Mouse (Mus musculus): ENCODE data around the gene Mettl9.

Mettl9 gene

GRCm38 (mm10) chr7:121098614-121099389 lies 64.6 kb downstream of the Mettl9 start:
- DNase-seq (ENCODE audit: low spot score): no peak

GRCm38 (mm10) chr7:121107851-121108250 lies 73.6 kb downstream of the Mettl9 start:
- peak; percentile 3 for DNase-seq (ENCODE audit: low spot score)

DNA sequence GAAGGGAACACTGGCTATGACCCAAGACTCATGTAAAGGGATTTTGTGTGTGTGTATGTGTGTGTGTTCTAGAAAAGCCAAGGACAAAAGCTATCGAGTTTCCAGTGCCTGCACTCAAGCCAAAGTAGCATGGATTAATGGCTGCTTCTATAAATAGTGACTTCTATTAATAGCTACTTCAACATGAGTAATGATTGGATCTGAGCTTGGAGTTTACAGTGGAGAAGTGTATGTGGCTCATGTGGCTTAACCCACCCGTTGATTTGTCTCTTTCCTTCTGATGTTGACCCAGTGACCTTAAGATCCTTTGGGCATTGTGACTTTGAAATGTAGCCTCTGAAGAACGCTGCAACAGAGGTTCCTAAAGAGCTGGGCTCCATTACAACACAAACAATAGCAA lies 77.1 kb downstream of the Mettl9 start:
- peak; percentile 19 for DNase-seq (ENCODE audit: low spot score)

- no peak for DNase-seq (ENCODE audit: low spot score)
Measured at GRCm38 (mm10) chr7:121111762-121112161, 77.5 kb downstream of the Mettl9 start.

- DNase-seq (ENCODE audit: low spot score): peak; percentile 94
Measured at GRCm38 (mm10) chr7:121120143-121120818, 86.0 kb downstream of the Mettl9 start.

Data from embryo, embryonic 10.5 days (tissue).